Mouse (Mus musculus): ENCODE results near the gene Ndufs3. TPM values are rescaled to one million over a fixed set of nuclear protein-coding genes. Genes with fewer than 3 reads are reported as not detected.

Gene Ndufs3
- 134 and 136 TPM in 2 replicates for polyA plus RNA-seq (2015; fragmentation: Nextera tagmentation; extraction: Ambion mirVana)

DNA sequence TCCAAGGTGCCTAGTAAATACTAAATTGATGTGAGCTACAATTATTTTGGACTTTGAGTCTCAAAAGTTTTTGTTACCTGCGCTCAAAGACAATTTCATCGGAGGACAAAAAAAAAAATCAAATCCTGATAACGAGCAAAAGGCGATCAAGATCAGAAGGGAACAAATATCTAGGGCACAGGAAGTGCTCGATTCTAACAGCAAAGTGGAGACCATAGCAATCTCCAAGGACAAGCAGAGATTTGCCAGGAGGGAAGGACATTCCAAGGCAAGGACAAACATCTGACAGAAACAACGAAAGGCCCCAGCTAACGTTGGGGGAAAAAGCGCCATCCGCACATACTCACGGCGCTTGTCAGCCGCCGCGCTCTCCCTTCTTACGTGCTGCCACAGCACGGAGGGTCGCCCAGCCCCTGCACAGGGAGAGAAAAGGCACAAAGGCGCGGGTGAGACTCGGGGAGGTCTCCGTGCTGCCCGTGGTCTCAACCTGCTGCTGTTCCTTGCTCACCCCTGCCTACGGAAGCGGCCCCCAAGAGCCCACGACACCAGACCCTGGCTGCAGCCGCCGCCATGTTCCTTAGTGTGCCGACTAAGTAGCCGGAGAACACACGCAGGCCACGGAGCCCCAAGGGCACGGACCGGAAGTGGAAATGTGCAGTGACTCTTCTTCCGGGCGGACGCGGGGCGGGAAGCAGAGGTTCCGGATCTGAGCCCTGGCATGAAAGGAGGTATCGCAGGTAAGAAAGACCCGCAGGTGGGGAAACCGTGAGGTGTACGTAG lies at the start of gene Ndufs3, which contains the start of gene Kbtbd4:
Gene Ndufs3 (minus strand): TSS at position 752 of the 780 bp plus-strand sequence.
Gene Kbtbd4 (plus strand): TSS at position 665 of the 780 bp plus-strand sequence.
- Histone ChIP-seq H3K9ac (peak within 1 kb of the TSS; percentile 84), H3K4me3 (replicated peaks) (peak within 1 kb of the TSS; percentile 82), H3K4me1 (replicated peaks) (peaks cover 39% of the 10 kb centered on the region), H3K27me3 (no peaks in the 10 kb centered on the region), H3K36me3 (replicated peaks) (peaks cover 53% of the 10 kb centered on the region), H3K4me2 (peak within 1 kb of the TSS; percentile 75), H3K27ac (replicated peaks) (peak within 1 kb of the TSS; percentile 86), H3K9me3 (replicated peaks) (no peaks in the 10 kb centered on the region)
- WGBS (ENCODE audit: insufficient replicate concordance), result under 1% methylated on average over 43 of the region's 43 CpGs
- ATAC-seq (ENCODE audit: insufficient read depth), result peak; percentile 90

DNA sequence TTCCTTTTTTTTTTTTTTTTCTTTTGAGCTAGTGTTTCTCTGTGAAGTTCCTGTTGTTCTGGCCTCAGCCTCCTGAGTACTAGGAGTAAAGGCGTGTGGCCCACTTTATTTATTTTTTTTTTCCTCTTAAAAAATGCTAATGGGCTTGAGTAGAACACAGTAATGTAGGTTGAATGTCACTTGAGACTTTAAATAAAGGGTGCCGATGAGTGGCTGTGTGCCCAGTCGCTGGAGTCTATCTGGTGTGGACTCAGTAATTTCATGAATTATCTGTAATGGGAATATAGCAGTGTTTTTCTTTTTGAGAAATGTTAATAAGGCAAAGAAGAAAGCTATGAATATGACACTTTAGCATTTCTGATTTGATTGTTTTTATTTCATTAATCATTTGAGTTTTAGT lies 48.8 kb upstream of the Ndufs3 start:
- peaks cover 27% of the 10 kb centered on the region for H3K36me3 ChIP-seq (replicated peaks)
- peaks cover 41% of the 10 kb centered on the region for H3K4me1 ChIP-seq (replicated peaks)
- WGBS (ENCODE audit: insufficient replicate concordance), result 81% methylated on average over 3 of the region's 3 CpGs
- H3K27me3 ChIP-seq, result no peaks in the 10 kb centered on the region
- no peak overlapping the region for H3K9ac ChIP-seq
- no peak overlapping the region for H3K4me3 ChIP-seq (replicated peaks)
- H3K27ac ChIP-seq (replicated peaks), result no peak overlapping the region
- no peak for ATAC-seq (ENCODE audit: insufficient read depth)
- H3K9me3 ChIP-seq (replicated peaks), result no peaks in the 10 kb centered on the region
- no peak overlapping the region for H3K4me2 ChIP-seq

DNA sequence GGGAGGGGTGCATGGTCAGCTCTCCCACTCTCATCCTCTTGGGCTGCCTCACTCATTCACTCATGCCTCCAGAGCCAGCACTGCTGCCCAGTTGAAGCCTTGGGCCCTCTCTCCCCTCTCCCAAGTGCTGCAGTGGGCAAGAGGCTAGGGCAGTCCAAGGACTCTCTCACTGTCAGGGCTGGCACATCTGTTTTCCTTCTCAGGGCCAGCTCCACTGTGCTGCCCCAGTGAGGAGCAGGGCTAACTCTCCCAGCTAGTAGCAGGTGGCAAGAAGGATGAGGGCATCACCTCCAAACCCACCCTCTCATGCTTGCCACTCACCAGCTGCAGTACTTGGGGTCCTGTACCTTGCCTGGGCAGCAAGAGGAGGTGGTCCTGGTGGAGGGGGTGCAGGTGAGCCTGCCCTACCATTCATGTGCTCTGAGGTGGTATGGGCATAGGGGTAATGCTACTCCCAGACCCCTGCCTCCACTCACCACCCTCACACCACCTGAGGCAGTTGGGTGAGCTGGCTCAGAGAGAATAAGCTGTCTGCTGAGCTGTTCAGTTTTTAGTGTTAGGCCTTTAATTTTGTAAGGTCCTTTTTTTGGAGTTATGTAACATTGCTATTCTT lies 46.1 kb upstream of the Ndufs3 start:
- peak; percentile 49 for ATAC-seq (ENCODE audit: insufficient read depth)
- Histone ChIP-seq H3K36me3 (replicated peaks) (peaks cover 27% of the 10 kb centered on the region), H3K4me2 (no peak overlapping the region), H3K9me3 (replicated peaks) (no peaks in the 10 kb centered on the region), H3K4me3 (replicated peaks) (no peak overlapping the region), H3K4me1 (replicated peaks) (peaks cover 46% of the 10 kb centered on the region), H3K9ac (no peak overlapping the region), H3K27ac (replicated peaks) (no peak overlapping the region), H3K27me3 (no peaks in the 10 kb centered on the region)

DNA sequence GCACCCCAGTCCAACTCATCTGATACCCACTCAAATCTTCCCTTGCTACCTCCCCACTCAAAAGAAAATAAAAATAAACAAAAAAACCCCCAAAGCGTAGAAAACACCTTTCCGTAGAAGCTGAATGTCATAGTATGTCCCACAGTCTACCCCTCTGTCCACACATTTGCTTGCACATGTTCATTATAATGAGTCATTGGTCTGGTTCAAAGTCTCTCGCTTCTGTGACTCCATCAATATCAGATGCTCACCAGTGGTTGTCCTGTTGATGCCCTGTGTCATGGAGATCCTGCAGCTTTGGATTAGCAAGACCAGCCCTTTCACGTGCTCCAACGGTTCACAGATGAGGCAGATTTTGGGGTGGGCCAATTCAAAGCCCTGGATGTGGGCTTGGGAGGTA lies 45.5 kb upstream of the Ndufs3 start:
- Histone ChIP-seq H3K4me2 (no peak overlapping the region), H3K4me1 (replicated peaks) (peaks cover 46% of the 10 kb centered on the region), H3K9ac (no peak overlapping the region), H3K27me3 (no peaks in the 10 kb centered on the region), H3K36me3 (replicated peaks) (peaks cover 22% of the 10 kb centered on the region), H3K27ac (replicated peaks) (no peak overlapping the region), H3K9me3 (replicated peaks) (no peaks in the 10 kb centered on the region), H3K4me3 (replicated peaks) (no peak overlapping the region)
- ATAC-seq (ENCODE audit: insufficient read depth), result peak; percentile 31
- WGBS (ENCODE audit: insufficient replicate concordance), result 77% methylated on average over 5 of the region's 5 CpGs

DNA sequence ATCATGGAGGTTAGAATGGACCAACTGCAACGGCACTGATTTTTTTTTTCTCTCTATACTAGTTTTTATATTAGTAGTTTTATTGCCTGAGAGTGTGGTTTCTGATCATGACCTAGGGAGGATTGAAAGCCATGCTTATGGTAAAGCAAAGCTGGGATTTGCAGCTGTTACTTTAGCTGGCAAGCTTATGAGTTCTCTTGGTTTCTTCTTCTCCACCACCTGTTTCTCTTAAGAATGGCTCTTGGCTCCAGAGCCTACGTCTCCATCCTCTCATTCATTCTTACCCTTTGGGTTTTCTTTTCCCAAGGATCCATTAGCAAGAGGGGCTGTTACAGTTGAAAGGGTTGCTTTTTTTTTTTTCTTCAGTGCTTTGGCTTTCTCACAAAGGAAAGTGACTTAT lies 37.1 kb upstream of the Ndufs3 start:
- ATAC-seq (ENCODE audit: insufficient read depth), result no peak

DNA sequence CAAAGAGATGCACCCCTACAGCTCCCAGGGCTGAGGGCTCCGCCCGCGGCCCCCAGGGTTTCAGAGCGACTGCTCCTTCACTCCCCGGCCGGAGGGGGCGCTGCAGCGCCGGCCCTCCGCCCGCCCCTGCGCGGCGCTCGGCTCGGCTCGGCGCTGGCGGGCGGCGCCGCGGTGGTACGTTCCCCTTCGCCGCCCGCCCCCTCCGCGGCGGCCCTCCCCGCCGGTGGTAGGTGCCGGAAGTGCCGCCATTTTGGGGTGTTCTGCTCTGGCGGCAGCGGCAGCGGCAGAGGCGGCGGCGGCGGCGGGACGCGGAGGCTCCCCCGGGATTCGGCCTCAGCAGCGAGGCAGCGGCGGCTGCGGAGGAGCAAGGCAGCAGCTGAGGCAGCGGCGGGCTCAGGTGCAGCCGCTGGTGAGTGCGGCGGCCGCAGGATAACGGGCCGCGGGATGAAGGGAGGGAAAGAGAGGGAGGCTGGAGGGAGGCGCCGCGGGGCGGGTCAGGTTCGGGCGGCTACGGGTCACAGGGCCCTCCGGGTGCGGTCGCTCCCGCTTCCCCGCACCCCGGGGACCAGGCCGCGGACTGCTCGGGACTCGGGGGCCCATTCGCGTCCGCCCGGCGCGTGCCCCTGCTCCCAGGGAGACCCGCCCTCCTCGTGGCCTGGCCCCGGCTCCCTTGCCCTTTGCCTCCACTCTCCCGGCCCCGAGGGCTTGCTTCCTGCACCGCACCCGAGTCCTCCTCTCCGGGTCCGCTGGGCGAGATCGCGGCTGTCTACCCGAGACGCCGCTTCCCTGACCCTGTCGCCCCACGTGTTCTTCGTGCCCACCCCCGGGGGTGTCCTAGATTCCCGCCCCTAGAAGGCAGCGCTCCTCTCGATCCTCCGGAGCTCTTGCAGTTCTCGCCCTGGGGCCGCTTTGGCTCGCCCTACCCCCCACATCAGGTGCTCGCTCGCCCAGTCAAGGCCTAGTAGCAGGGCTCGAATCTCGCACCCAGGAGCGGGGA lies 35.9 kb upstream of the Ndufs3 start, which contains the start of gene Celf1:
Gene Celf1 (plus strand): TSS at position 150 of the 997 bp plus-strand sequence.
- Histone ChIP-seq H3K4me2 (peak within 1 kb of the TSS; percentile 72), H3K4me3 (replicated peaks) (peak within 1 kb of the TSS; percentile 97), H3K27me3 (no peaks in the 10 kb centered on the region), H3K36me3 (replicated peaks) (no peaks in the 10 kb centered on the region; the same call in 1 of the 2 replicates), H3K9ac (peak within 1 kb of the TSS; percentile 91), H3K9me3 (replicated peaks) (no peaks in the 10 kb centered on the region), H3K27ac (replicated peaks) (peak within 1 kb of the TSS; percentile 94), H3K4me1 (replicated peaks) (peaks cover 43% of the 10 kb centered on the region)
- WGBS (ENCODE audit: insufficient replicate concordance), result under 1% methylated on average over 113 of the region's 113 CpGs
- peak; percentile 93 for ATAC-seq (ENCODE audit: insufficient read depth)

More for the DNA sequence above, 37.1 kb upstream of the Ndufs3 start:
- 71% methylated on average over 2 of the region's 2 CpGs for WGBS (ENCODE audit: insufficient replicate concordance)
- peak overlapping the region; percentile 72 for H3K4me2 ChIP-seq
- no peaks in the 10 kb centered on the region for H3K27me3 ChIP-seq
- peak overlapping the region; percentile 97 for H3K4me3 ChIP-seq (replicated peaks)
- H3K4me1 ChIP-seq (replicated peaks), result peaks cover 52% of the 10 kb centered on the region
- 0 out of 2 replicates have a peak overlapping the region, but pooled peaks have one; percentile 4 for H3K9ac ChIP-seq
- no peak overlapping the region for H3K27ac ChIP-seq (replicated peaks)
- H3K36me3 ChIP-seq (replicated peaks), result no peaks in the 10 kb centered on the region; the same call in 1 of the 2 replicates
- H3K9me3 ChIP-seq (replicated peaks), result no peaks in the 10 kb centered on the region

DNA sequence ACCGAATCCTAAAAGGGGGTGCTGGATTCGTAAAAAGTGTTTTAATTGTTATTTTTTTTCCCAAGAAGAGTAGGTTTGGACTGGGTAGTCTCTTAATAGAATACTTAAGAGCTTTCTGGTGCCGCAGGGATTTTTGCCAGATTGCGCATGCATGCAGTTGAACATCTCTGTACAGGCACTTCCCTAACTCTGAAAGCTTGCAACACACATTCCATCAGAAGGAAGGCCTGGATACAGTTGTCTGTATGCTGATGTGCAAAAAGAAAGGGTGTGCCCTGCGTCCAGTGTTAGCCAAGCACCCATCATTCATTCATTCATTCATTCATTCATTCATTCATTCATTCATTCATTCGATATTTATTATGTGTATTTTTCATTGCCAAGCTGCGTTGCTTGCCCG lies 35.1 kb upstream of the Ndufs3 start:
- H3K27ac ChIP-seq (replicated peaks), result peak overlapping the region; percentile 94
- no peaks in the 10 kb centered on the region for H3K27me3 ChIP-seq
- H3K4me1 ChIP-seq (replicated peaks), result peaks cover 38% of the 10 kb centered on the region
- H3K4me3 ChIP-seq (replicated peaks), result peak overlapping the region; percentile 97
- WGBS (ENCODE audit: insufficient replicate concordance), result 44% methylated on average over 8 of the region's 8 CpGs
- H3K9ac ChIP-seq, result peak overlapping the region; percentile 91
- no peaks in the 10 kb centered on the region; the same call in 1 of the 2 replicates for H3K36me3 ChIP-seq (replicated peaks)
- H3K4me2 ChIP-seq, result peak overlapping the region; percentile 72
- no peaks in the 10 kb centered on the region for H3K9me3 ChIP-seq (replicated peaks)
- no peak for ATAC-seq (ENCODE audit: insufficient read depth)

DNA sequence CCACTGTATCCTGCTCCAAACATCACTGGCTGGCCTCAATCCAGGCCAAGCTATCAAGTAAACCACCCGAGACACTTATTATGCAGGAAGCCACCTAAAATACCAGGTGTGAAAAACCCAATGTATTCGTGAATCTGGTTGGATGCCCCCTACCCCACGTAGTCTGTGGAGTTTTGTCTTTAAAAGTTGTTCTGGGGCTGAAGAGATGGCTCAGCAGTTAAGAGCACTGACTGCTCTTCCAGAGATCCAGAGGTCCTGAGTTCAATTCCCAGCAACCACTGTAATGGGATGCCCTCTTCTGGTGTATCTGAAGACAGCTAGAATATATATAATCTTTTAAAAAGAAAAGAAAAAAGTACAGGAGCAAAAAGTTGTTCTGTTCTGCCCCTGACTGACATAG lies 33.7 kb upstream of the Ndufs3 start:
- ATAC-seq (ENCODE audit: insufficient read depth), result no peak
- Histone ChIP-seq H3K4me2 (no peak overlapping the region), H3K27ac (replicated peaks) (no peak overlapping the region), H3K27me3 (0 out of 2 replicates have a peak, but pooled peaks cover 5% of the 10 kb centered on the region), H3K9me3 (replicated peaks) (no peaks in the 10 kb centered on the region), H3K9ac (no peak overlapping the region), H3K4me1 (replicated peaks) (peaks cover 26% of the 10 kb centered on the region), H3K36me3 (replicated peaks) (no peaks in the 10 kb centered on the region; the same call in 1 of the 2 replicates), H3K4me3 (replicated peaks) (no peak overlapping the region)
- 63% methylated on average over 3 of the region's 3 CpGs for WGBS (ENCODE audit: insufficient replicate concordance)

DNA sequence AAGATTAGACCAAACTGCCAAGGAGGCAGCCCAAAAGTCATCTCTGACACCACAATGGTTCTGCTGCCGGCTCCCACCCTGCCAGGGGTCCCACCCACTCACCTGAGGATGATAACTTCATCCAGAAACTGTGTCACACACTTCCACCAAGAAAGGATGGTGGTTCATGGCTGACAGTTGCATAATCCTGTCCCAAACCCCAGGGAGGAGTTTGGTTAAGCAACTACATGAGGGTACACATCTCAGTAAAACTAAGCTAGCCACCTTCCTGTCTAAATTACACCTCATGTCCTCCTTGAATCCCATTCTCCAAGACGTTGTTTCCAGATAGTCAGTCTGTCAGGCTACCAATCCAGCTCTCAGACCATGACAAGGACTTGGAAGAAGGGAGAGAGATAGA lies 27.6 kb upstream of the Ndufs3 start:
- Histone ChIP-seq H3K27ac (replicated peaks) (peak overlapping the region; percentile 52), H3K9me3 (replicated peaks) (no peaks in the 10 kb centered on the region), H3K36me3 (replicated peaks) (no peaks in the 10 kb centered on the region), H3K9ac (no peak overlapping the region), H3K4me1 (replicated peaks) (0 out of 2 replicates have a peak, but pooled peaks cover 10% of the 10 kb centered on the region), H3K4me2 (peak overlapping the region; percentile 29), H3K27me3 (peaks cover 22% of the 10 kb centered on the region; the same call in 1 of the 2 replicates), H3K4me3 (replicated peaks) (no peak overlapping the region)
- ATAC-seq (ENCODE audit: insufficient read depth), result peak; percentile 56; the same call in 1 of the 2 replicates
- 40% methylated on average over 2 of the region's 2 CpGs for WGBS (ENCODE audit: insufficient replicate concordance)

DNA sequence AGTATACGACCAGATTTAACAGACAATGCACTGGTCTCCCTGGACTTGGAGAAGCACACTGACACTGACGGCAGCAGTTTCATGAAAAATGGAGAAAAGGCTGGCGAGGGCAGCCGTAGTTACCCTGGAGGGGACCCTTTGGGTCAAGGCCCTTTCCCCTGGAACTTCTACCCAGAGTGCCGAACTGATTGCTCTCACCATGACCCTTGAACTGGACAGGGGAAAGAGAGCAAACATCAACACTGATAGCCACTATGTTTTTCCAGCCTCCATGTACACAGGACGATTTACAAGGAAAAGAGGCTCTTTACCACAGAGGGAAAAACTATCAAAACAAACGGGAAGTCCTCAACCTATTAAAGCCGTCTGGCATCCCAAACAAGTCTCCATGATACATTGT lies 27.2 kb upstream of the Ndufs3 start:
- Histone ChIP-seq H3K9me3 (replicated peaks) (no peaks in the 10 kb centered on the region), H3K4me3 (replicated peaks) (no peak overlapping the region), H3K27me3 (peaks cover 22% of the 10 kb centered on the region; the same call in 1 of the 2 replicates), H3K36me3 (replicated peaks) (no peaks in the 10 kb centered on the region), H3K27ac (replicated peaks) (peak overlapping the region; percentile 52), H3K4me2 (peak overlapping the region; percentile 29), H3K4me1 (replicated peaks) (0 out of 2 replicates have a peak, but pooled peaks cover 10% of the 10 kb centered on the region), H3K9ac (no peak overlapping the region)
- 53% methylated on average over 8 of the region's 8 CpGs for WGBS (ENCODE audit: insufficient replicate concordance)
- peak; percentile 84 for ATAC-seq (ENCODE audit: insufficient read depth)

Data from liver, embryonic 15.5 days (tissue).